Mouse (Mus musculus): ENCODE measurements around the gene Gm17359. TPM values are rescaled to one million over a fixed set of nuclear protein-coding genes. Genes with fewer than 3 reads are reported as not detected.
A peak's percentile ranks its signal among the peaks of the same experiment; 100 is the strongest.

The Gm17359 gene
- polyA plus RNA-seq, 1 experiment = 297 TPM

DNA sequence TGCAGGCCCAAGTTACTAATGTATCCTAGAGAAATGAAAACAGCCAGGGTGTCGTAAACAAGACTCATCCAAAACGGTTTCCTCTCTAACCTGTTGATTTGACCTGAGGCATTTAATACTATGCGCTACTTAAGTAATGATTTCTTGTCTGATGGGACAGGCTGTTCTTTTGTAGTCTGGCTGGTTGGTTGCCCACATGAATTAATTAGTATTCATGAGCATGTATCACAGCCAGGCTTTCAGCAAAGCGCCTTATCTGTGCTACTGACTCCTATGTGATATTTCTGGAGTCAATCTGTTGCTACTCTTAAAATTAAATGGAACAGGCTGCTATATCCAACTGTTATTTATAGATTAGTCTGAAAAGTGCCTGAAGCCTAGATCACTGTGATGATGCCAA is 138.4 kb downstream of the Gm17359 start:
- H3K4me1 ChIP-seq (ENCODE audit: control insufficient read depth, insufficient read depth, low read length) = no peaks in the 10 kb centered on the region
- no peak overlapping the region for H3K27ac ChIP-seq (ENCODE audit: control insufficient read depth, insufficient read depth, low read depth, low read length)
- H3K4me3 ChIP-seq (ENCODE audit: control insufficient read depth, low read depth, low read length) = no peak overlapping the region
- peaks cover 1% of the 10 kb centered on the region; the same call in 1 of the 2 replicates for H3K36me3 ChIP-seq (ENCODE audit: control insufficient read depth, insufficient read depth, low read length)
- TF ChIP-seq POLR2A (IDR thresholded peaks at IDR 0.05; ENCODE audit: control insufficient read depth, low read depth, low read length) (no peak), CTCF (IDR thresholded peaks at IDR 0.05; ENCODE audit: control insufficient read depth, insufficient read depth, insufficient replicate concordance, low read depth, low read length) (no peak)
- H3K27me3 ChIP-seq (ENCODE audit: control insufficient read depth, insufficient read depth, low read length) = no peaks in the 10 kb centered on the region

DNA sequence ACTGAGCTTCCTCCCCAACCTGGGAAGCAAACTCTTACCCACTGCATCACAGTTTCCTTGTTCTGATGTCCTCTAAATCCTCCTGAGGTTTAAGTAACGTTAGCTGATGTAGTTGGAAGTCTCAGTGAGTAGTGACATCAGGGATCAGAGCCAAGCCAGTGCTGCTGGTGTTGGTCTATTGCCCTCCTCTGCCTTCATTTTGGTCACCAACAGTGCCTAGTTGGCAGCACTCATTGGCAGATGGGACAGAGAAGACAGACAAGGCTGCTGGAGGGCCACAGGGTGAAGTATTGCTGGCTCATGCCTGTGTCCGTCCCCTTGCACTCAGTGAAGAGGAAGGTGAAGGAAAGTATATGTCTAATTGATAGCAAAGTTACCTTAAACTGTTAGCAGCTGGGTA is 139.5 kb downstream of the Gm17359 start:
- Histone ChIP-seq H3K4me1 (ENCODE audit: control insufficient read depth, insufficient read depth, low read length) (no peaks in the 10 kb centered on the region), H3K36me3 (ENCODE audit: control insufficient read depth, insufficient read depth, low read length) (peaks cover 1% of the 10 kb centered on the region; the same call in 1 of the 2 replicates), H3K27me3 (ENCODE audit: control insufficient read depth, insufficient read depth, low read length) (no peaks in the 10 kb centered on the region), H3K27ac (ENCODE audit: control insufficient read depth, insufficient read depth, low read depth, low read length) (no peak overlapping the region), H3K4me3 (ENCODE audit: control insufficient read depth, low read depth, low read length) (no peak overlapping the region)
- TF ChIP-seq POLR2A (IDR thresholded peaks at IDR 0.05; ENCODE audit: control insufficient read depth, low read depth, low read length) (no peak), CTCF (IDR thresholded peaks at IDR 0.05; ENCODE audit: control insufficient read depth, insufficient read depth, insufficient replicate concordance, low read depth, low read length) (0 out of 2 replicates have a peak, but pooled peaks have one; percentile 3)

DNA sequence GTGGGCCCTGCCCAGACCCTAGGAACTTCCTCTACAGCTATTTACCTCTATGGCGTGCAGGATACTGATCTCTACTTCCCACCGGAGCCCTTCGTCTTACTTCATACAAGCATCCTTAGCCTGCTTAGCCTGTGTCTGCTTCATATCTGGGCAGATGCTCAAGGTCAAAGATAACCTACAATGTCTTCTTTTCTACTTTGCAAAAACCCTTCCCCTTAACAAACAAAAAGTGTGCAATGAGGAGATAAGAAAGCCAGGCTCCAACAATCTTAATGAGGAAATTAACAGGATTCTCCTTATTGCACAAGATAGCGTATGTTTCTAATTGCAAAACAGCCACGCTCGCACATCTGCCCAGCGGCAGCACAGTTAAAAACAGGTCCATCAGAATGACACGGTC is 141.9 kb downstream of the Gm17359 start:
- H3K27me3 ChIP-seq (ENCODE audit: control insufficient read depth, insufficient read depth, low read length) = no peaks in the 10 kb centered on the region
- H3K4me3 ChIP-seq (ENCODE audit: control insufficient read depth, low read depth, low read length) = no peak overlapping the region
- no peaks in the 10 kb centered on the region for H3K4me1 ChIP-seq (ENCODE audit: control insufficient read depth, insufficient read depth, low read length)
- 0 out of 2 replicates have a peak, but pooled peaks cover 1% of the 10 kb centered on the region for H3K36me3 ChIP-seq (ENCODE audit: control insufficient read depth, insufficient read depth, low read length)
- H3K27ac ChIP-seq (ENCODE audit: control insufficient read depth, insufficient read depth, low read depth, low read length) = no peak overlapping the region
- TF ChIP-seq POLR2A (IDR thresholded peaks at IDR 0.05; ENCODE audit: control insufficient read depth, low read depth, low read length) (no peak), CTCF (IDR thresholded peaks at IDR 0.05; ENCODE audit: control insufficient read depth, insufficient read depth, insufficient replicate concordance, low read depth, low read length) (no peak)

DNA sequence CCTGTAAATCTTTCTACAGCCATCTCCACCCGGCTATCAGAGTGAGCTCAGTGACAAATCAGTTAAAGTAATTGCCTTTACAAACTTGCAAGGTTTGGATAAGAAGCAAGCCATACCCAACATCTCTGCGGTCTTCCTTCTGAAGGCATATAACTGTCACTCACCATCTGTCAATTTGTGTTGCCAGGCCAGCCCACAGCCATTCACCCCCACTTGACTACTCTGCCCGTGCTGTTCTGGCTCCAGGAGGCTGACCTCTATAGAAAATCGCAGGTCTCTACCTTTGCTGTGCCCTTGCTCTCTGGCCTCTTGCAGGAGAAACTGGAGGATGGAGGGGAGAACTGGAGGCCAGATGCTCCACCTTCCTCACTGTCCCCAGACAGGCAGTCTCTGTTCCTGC is 142.4 kb downstream of the Gm17359 start:
- H3K27ac ChIP-seq (ENCODE audit: control insufficient read depth, insufficient read depth, low read depth, low read length) = no peak overlapping the region
- TF ChIP-seq CTCF (IDR thresholded peaks at IDR 0.05; ENCODE audit: control insufficient read depth, insufficient read depth, insufficient replicate concordance, low read depth, low read length) (no peak), POLR2A (IDR thresholded peaks at IDR 0.05; ENCODE audit: control insufficient read depth, low read depth, low read length) (no peak)
- H3K36me3 ChIP-seq (ENCODE audit: control insufficient read depth, insufficient read depth, low read length) = 0 out of 2 replicates have a peak, but pooled peaks cover 1% of the 10 kb centered on the region
- no peaks in the 10 kb centered on the region for H3K27me3 ChIP-seq (ENCODE audit: control insufficient read depth, insufficient read depth, low read length)
- H3K4me3 ChIP-seq (ENCODE audit: control insufficient read depth, low read depth, low read length) = no peak overlapping the region
- no peaks in the 10 kb centered on the region for H3K4me1 ChIP-seq (ENCODE audit: control insufficient read depth, insufficient read depth, low read length)

DNA sequence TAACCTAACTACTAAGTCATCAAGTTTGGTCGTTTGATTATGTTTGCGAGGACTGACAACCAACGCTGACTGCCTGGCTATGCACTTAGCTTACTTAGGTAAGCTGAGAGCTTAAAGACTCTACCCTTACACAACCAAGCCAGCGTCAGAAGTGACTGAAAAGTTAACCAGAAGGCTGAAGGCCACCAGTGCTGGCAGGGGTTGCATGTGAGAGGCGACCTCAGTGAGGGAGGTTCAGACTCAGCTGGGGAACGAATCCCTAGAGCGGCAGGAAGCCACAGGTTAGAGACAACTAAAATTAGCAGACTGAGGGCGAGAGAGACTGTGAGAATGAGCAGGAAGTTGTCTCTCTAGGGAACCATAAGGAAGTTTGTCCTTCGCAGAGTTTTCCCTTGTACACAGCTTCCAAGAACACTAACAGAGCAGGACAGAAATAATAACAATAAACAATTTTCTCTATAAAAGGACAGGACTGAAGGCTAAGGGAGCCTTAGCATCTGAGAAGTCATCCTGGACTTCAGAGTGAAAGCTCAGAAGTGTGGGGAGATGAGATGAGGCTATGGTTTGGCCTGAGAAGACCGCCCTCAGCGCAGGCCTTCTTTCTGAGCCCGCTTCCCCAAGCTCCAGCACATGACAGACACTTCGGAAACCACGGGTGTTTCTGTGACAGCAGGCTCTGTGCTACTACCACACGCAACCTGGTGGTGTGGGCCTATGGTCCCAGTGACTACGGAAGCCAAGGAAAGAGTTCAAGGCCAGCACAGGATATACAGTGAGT is 148.0 kb downstream of the Gm17359 start:
- H3K27me3 ChIP-seq (ENCODE audit: control insufficient read depth, insufficient read depth, low read length) = no peaks in the 10 kb centered on the region
- H3K4me3 ChIP-seq (ENCODE audit: control insufficient read depth, low read depth, low read length) = no peak overlapping the region
- no peak for TF ChIP-seq POLR2A (IDR thresholded peaks at IDR 0.05; ENCODE audit: control insufficient read depth, low read depth, low read length)
- TF ChIP-seq CTCF (IDR thresholded peaks at IDR 0.05; ENCODE audit: control insufficient read depth, insufficient read depth, insufficient replicate concordance, low read depth, low read length) = no peak
- no peaks in the 10 kb centered on the region for H3K4me1 ChIP-seq (ENCODE audit: control insufficient read depth, insufficient read depth, low read length)
- no peak overlapping the region for H3K27ac ChIP-seq (ENCODE audit: control insufficient read depth, insufficient read depth, low read depth, low read length)
- no peaks in the 10 kb centered on the region for H3K36me3 ChIP-seq (ENCODE audit: control insufficient read depth, insufficient read depth, low read length)

DNA sequence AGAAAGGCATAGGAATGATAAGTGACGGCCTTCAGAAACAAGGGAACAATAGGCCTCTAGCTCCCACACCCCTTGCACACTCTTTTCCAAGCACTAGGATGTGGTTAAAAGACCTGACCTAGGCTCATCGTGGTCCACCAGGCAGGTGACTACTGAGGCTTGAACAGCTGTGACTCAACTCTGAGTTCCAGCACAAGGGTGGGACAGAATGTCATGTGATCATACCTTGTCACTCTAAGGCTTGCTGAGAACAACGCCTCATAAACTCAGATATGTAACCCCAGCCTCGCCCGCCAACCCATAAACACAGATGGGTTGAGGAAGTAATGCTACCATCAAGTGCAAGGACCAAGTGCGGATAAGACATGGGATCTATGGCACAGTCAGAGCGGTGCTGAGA is 151.6 kb downstream of the Gm17359 start:
- H3K27ac ChIP-seq (ENCODE audit: control insufficient read depth, insufficient read depth, low read depth, low read length) = no peak overlapping the region
- H3K36me3 ChIP-seq (ENCODE audit: control insufficient read depth, insufficient read depth, low read length) = no peaks in the 10 kb centered on the region; the same call in 1 of the 2 replicates
- H3K27me3 ChIP-seq (ENCODE audit: control insufficient read depth, insufficient read depth, low read length) = no peaks in the 10 kb centered on the region
- H3K4me1 ChIP-seq (ENCODE audit: control insufficient read depth, insufficient read depth, low read length) = no peaks in the 10 kb centered on the region
- H3K4me3 ChIP-seq (ENCODE audit: control insufficient read depth, low read depth, low read length) = no peak overlapping the region
- no peak for TF ChIP-seq POLR2A (IDR thresholded peaks at IDR 0.05; ENCODE audit: control insufficient read depth, low read depth, low read length)
- TF ChIP-seq CTCF (IDR thresholded peaks at IDR 0.05; ENCODE audit: control insufficient read depth, insufficient read depth, insufficient replicate concordance, low read depth, low read length) = no peak

DNA sequence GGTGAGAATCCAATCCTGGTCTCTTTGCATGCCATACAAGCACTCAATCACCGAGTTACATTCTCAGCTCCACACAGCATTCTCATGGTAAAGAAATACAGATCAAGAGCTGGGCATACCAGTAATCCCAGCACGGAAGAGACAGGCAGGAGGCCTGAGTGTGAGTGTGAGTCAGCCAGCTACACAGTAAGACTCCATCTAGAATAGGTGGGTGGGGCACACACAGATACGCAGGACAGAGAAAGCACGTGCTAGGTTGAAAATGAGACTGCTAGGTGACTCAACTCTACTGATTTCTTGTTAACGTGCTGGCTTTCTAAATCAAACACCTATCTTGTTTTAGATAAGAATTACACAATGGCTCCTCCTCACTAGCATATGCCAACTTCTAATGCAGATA is 153.6 kb downstream of the Gm17359 start:
- no peak for TF ChIP-seq POLR2A (IDR thresholded peaks at IDR 0.05; ENCODE audit: control insufficient read depth, low read depth, low read length)
- TF ChIP-seq CTCF (IDR thresholded peaks at IDR 0.05; ENCODE audit: control insufficient read depth, insufficient read depth, insufficient replicate concordance, low read depth, low read length) = no peak
- no peaks in the 10 kb centered on the region; the same call in 1 of the 2 replicates for H3K36me3 ChIP-seq (ENCODE audit: control insufficient read depth, insufficient read depth, low read length)

More for the DNA sequence above, 153.6 kb downstream of the Gm17359 start:
- Histone ChIP-seq H3K4me1 (ENCODE audit: control insufficient read depth, insufficient read depth, low read length) (no peaks in the 10 kb centered on the region), H3K4me3 (ENCODE audit: control insufficient read depth, low read depth, low read length) (no peak overlapping the region), H3K27me3 (ENCODE audit: control insufficient read depth, insufficient read depth, low read length) (no peaks in the 10 kb centered on the region), H3K27ac (ENCODE audit: control insufficient read depth, insufficient read depth, low read depth, low read length) (no peak overlapping the region)

Data from testis, adult 2 months (tissue).